ENCODE assay signal across 12 mouse cellular contexts in genomic region chr5:93239590-93240544, GRCm38 (mm10). TPM values are rescaled to one million over a fixed set of nuclear protein-coding genes. Genes with fewer than 3 reads are reported as not detected.
DNase-seq lines count a peak whose midpoint lies in the region; ATAC-seq and TF ChIP-seq lines count a peak whose summit lies in the region.
"Had no signal": no experiment of that assay in that cellular context is flagged by ENCODE, and none has a peak within 500 bp of the region (broad histone marks: within the 10 kb centered on the region; RNA-seq: fewer than 3 reads in every experiment).

No protein-coding gene starts in this region.

- 24% methylated on average over 8 of the region's 8 CpGs for WGBS in liver, embryonic 11.5 days

- peaks cover 11% of the 10 kb centered on the region for H3K4me1 ChIP-seq in liver, embryonic 11.5 days (replicated peaks; ENCODE audit: control insufficient read depth, insufficient read depth, low read length)
- H3K4me1 ChIP-seq: limb, embryonic 15.5 days; midbrain, embryonic 12.5 days had no signal

- H3K4me2 ChIP-seq in liver, embryonic 11.5 days = peak overlapping the region; percentile 45
- H3K4me2 ChIP-seq: limb, embryonic 15.5 days; midbrain, embryonic 12.5 days had no signal

- no peak for TF ChIP-seq CTCF in gastrocnemius, adult 2 months (IDR thresholded peaks at IDR 0.05)

- DNase-seq in embryo, embryonic 11.5 days (ENCODE audit: low read depth, low spot score) = peak; percentile 2
- no peak for DNase-seq in embryo, embryonic 11 days
- DNase-seq in T-cell, adult 2 months (ENCODE audit: low spot score) = peak; percentile 66
- DNase-seq in liver, embryonic 11.5 days (ENCODE audit: low spot score) = peak; percentile 69
- peak; percentile 59 to 72 for DNase-seq in spleen, postnatal 36 days (ENCODE audit: low spot score in 2 of 2)
- no peak for DNase-seq in right cerebral cortex, postnatal 25 days
- DNase-seq in left cerebral cortex, postnatal 10 days (ENCODE audit: extremely low spot score in 1 of 2, low spot score in 2 of 2) = no peak
- no peak for DNase-seq in gastrocnemius, adult 2 months
- DNase-seq: heart, postnatal 14 days had no signal

- H3K4me3 ChIP-seq in liver, embryonic 11.5 days (ENCODE audit: low read depth, low read length) = no peak overlapping the region
- no peak overlapping the region for H3K4me3 ChIP-seq in gastrocnemius, adult 2 months
- H3K4me3 ChIP-seq: limb, embryonic 15.5 days; midbrain, embryonic 12.5 days had no signal

- no peaks in the 10 kb centered on the region for H3K27me3 ChIP-seq in liver, embryonic 11.5 days (replicated peaks; ENCODE audit: control insufficient read depth, insufficient read depth, low read length)
- H3K27me3 ChIP-seq: limb, embryonic 15.5 days; midbrain, embryonic 12.5 days had no signal

- no peaks in the 10 kb centered on the region for H3K9me3 ChIP-seq in liver, embryonic 11.5 days (ENCODE audit: control insufficient read depth, low read length)
- H3K9me3 ChIP-seq: limb, embryonic 15.5 days; midbrain, embryonic 12.5 days had no signal

- intact Hi-C loops in left cerebral cortex, postnatal 10 days (cut with DNase I) = no loop called here
- intact Hi-C loops in gastrocnemius, adult 2 months (cut with DNase I) = no loop called here

- no peak overlapping the region for H3K9ac ChIP-seq in liver, embryonic 11.5 days (ENCODE audit: low read depth, low read length)
- H3K9ac ChIP-seq: limb, embryonic 15.5 days; midbrain, embryonic 12.5 days had no signal

- peak; percentile 98 for ATAC-seq in liver, embryonic 11.5 days (replicated peaks; ENCODE audit: low FRiP score)

- no peaks in the 10 kb centered on the region for H3K36me3 ChIP-seq in liver, embryonic 11.5 days (ENCODE audit: control insufficient read depth, insufficient read depth, low read length)
- H3K36me3 ChIP-seq: limb, embryonic 15.5 days; midbrain, embryonic 12.5 days had no signal

- peak overlapping the region; percentile 53; the same call in 1 of the 2 replicates for H3K27ac ChIP-seq in liver, embryonic 11.5 days (ENCODE audit: low read depth, low read length)
- H3K27ac ChIP-seq in gastrocnemius, adult 2 months = no peak overlapping the region
- H3K27ac ChIP-seq: limb, embryonic 15.5 days; midbrain, embryonic 12.5 days had no signal

RNA-seq across cellular contexts. Expression of gene Ccng2, which starts 27.2 kb away (rescaled TPM):
- polyA plus RNA-seq in liver, embryonic 11.5 days (2014; fragmentation: Nextera tagmentation; extraction: Ambion mirVana) = 18.0 and 21.2 TPM in 2 replicates
- total RNA-seq in left cerebral cortex, postnatal 10 days (2021) = 10 to 100 TPM; 31.5 to 35.9 TPM
- total RNA-seq in gastrocnemius, adult 2 months (2021) = 1 to 10 TPM; 8.6 to 9.7 TPM

RNA-seq across cellular contexts. Expression of gene 2010109A12Rik, which starts 33.5 kb away (rescaled TPM):
- 1.4 and 2.2 TPM in 2 replicates for polyA plus RNA-seq in liver, embryonic 11.5 days (2014; fragmentation: Nextera tagmentation; extraction: Ambion mirVana)
- total RNA-seq in left cerebral cortex, postnatal 10 days (2021) = under 1 TPM in 1 of 2 experiments, not detected in 1; 0.95 TPM
- under 1 TPM; 0.48 to 0.81 TPM for total RNA-seq in gastrocnemius, adult 2 months (2021)
- polyA plus RNA-seq: large intestine, adult 2 months had no signal

RNA-seq across cellular contexts. Expression of gene Ccni, which starts 33.6 kb away (rescaled TPM):
- 67.8 and 69.4 TPM in 2 replicates for polyA plus RNA-seq in liver, embryonic 11.5 days (2014; fragmentation: Nextera tagmentation; extraction: Ambion mirVana)
- 100 to 1,000 TPM; 312 to 335 TPM for total RNA-seq in left cerebral cortex, postnatal 10 days (2021)
- total RNA-seq in gastrocnemius, adult 2 months (2021) = 10 to 100 TPM; 61.4 to 66.6 TPM

Comparison
In these comparisons a context has a peak if more than half of its experiments do, and no peak if none do; other contexts are left out.
1. DNase-seq: peak in embryo, embryonic 11.5 days (single experiment), T-cell, adult 2 months (single experiment), liver, embryonic 11.5 days (single experiment) and spleen, postnatal 36 days (2 of 2); none in embryo, embryonic 11 days (single experiment), right cerebral cortex, postnatal 25 days (single experiment), left cerebral cortex, postnatal 10 days (0 of 2) and gastrocnemius, adult 2 months (single experiment).
2. RNA of gene Ccni, which starts 33.6 kb away (total RNA-seq): 312 to 335 TPM in left cerebral cortex, postnatal 10 days; 61.4 to 66.6 TPM in gastrocnemius, adult 2 months; every median in the first group is over 4 times any median in the second.